Mouse (Mus musculus) spleen, adult 2 months (tissue): ENCODE measurements around the gene Aqp6. TPM values are rescaled to one million over a fixed set of nuclear protein-coding genes. Genes with fewer than 3 reads are reported as not detected.

Source experiments
- DNase-seq, 2 experiments: peaks; one replicate each; pipeline versions ENCODE4 v3.0.0 to v3.0.0-alpha.2; 2012 to 2021; ENCODE audit warnings: low spot score in 2 of 2, low read depth in 1 of 2
- H3K27ac ChIP-seq: fragments of 200-500 bp; 2 replicates; pipeline ENCODE4 v1.5.1; 2012; ENCODE audit warnings: low read length, inconsistent platforms; ENCODE audit not compliant: insufficient read depth
- H3K27me3 ChIP-seq: fragments of 200-500 bp; 2 replicates; pipeline ENCODE4 v1.6.1; 2012; ENCODE audit warnings: mild to moderate bottlenecking, moderate library complexity, low read length, inconsistent platforms; ENCODE audit not compliant: control insufficient read depth, insufficient read depth
- H3K36me3 ChIP-seq: fragments of 200-500 bp; 2 replicates; pipeline ENCODE4 v1.6.1; 2012; ENCODE audit warnings: mild to moderate bottlenecking, low read length, inconsistent platforms; ENCODE audit not compliant: control insufficient read depth, insufficient read depth
- H3K4me1 ChIP-seq: fragments of 200-500 bp; 2 replicates; pipeline ENCODE4 v1.6.1; 2011; ENCODE audit warnings: inconsistent platforms; ENCODE audit not compliant: control insufficient read depth, insufficient read depth, insufficient read length
- H3K4me3 ChIP-seq: fragments of 200-500 bp; 2 replicates; pipeline ENCODE4 v1.5.1; 2011; ENCODE audit warnings: mild to moderate bottlenecking, inconsistent platforms; ENCODE audit not compliant: insufficient read depth, insufficient read length; ENCODE audit errors: extremely low read depth
- CTCF ChIP-seq: fragments of 200-500 bp; IDR thresholded peaks from 2 replicates; pipeline ENCODE4 v1.5.1; 2011; ENCODE audit warnings: mild to moderate bottlenecking, inconsistent platforms; ENCODE audit not compliant: insufficient read depth, insufficient read length, insufficient replicate concordance; ENCODE audit errors: extremely low read depth
- POLR2A ChIP-seq: fragments of 200-500 bp; IDR thresholded peaks from 2 replicates; pipeline ENCODE4 v1.6.1; 2011; ENCODE audit warnings: low read depth, low read length, inconsistent platforms
- WGBS: fragments of 180-500 bp; shearing (Covaris S2); methylation state at CpG from one replicate; pipeline ENCODE4 v1.1.7; 2018; 5-methylcytosine and 5-hydroxymethylcytosine counted together
- polyA plus RNA-seq: library from polyadenylated mRNA; depleted of rRNA; stranded (reverse); fragments of >200 nt; gene quantifications from 2 replicates; pipeline ENCODE4 v1.2.3, GENCODE M21; 2012

Gene Aqp6
- polyA plus RNA-seq, 1 experiment, result not detected

GRCm38 (mm10) chr15:99578802-99579485 is 22.3 kb upstream of the Aqp6 start, which contains the start of gene Aqp2:
Aqp2 (plus strand) TSS chr15:99579055.
- Histone ChIP-seq H3K36me3 (no peaks in the 10 kb centered on the region), H3K4me3 (no peak within 1 kb of the TSS), H3K27ac (no peak within 1 kb of the TSS), H3K27me3 (peaks cover 8% of the 10 kb centered on the region), H3K4me1 (no peaks in the 10 kb centered on the region)
- WGBS, result 86% methylated on average over 26 of the region's 26 CpGs
- TF ChIP-seq CTCF, result no peak
- DNase-seq, result no peak

- Histone ChIP-seq H3K27me3 (peaks cover 14% of the 10 kb centered on the region), H3K36me3 (no peaks in the 10 kb centered on the region), H3K27ac (no peak overlapping the region), H3K4me3 (no peak overlapping the region), H3K4me1 (no peaks in the 10 kb centered on the region)
- WGBS, result 6% methylated on average over 53 of the region's 54 CpGs
- no peak for DNase-seq
- no peak for TF ChIP-seq POLR2A
- no peak for TF ChIP-seq CTCF
Observed at GRCm38 (mm10) chr15:99583463-99584344, 17.5 kb upstream of the Aqp6 start.

GRCm38 (mm10) chr15:99584407-99585202 is 16.6 kb upstream of the Aqp6 start:
- H3K36me3 ChIP-seq, result no peaks in the 10 kb centered on the region
- TF ChIP-seq POLR2A, result no peak
- TF ChIP-seq CTCF, result no peak
- DNase-seq, result no peak
- no peak overlapping the region for H3K4me3 ChIP-seq
- 5% methylated on average over 24 of the region's 24 CpGs for WGBS
- no peak overlapping the region for H3K27ac ChIP-seq
- peaks cover 14% of the 10 kb centered on the region for H3K27me3 ChIP-seq
- H3K4me1 ChIP-seq, result no peaks in the 10 kb centered on the region

GRCm38 (mm10) chr15:99585741-99586140 is 15.5 kb upstream of the Aqp6 start:
- H3K27ac ChIP-seq, result no peak overlapping the region
- no peak overlapping the region for H3K4me3 ChIP-seq
- H3K36me3 ChIP-seq, result no peaks in the 10 kb centered on the region
- no peaks in the 10 kb centered on the region; the same call in 1 of the 2 replicates for H3K4me1 ChIP-seq
- TF ChIP-seq CTCF, result no peak
- no peak for TF ChIP-seq POLR2A
- peaks cover 20% of the 10 kb centered on the region for H3K27me3 ChIP-seq
- no peak for DNase-seq
- 70% methylated on average over 6 of the region's 6 CpGs for WGBS

- Histone ChIP-seq H3K4me1 (no peaks in the 10 kb centered on the region; the same call in 1 of the 2 replicates), H3K4me3 (no peak overlapping the region), H3K36me3 (no peaks in the 10 kb centered on the region), H3K27ac (no peak overlapping the region), H3K27me3 (peaks cover 26% of the 10 kb centered on the region)
- WGBS, result 88% methylated on average over 3 of the region's 3 CpGs
- no peak for DNase-seq
- TF ChIP-seq POLR2A (no peak), CTCF (no peak)
Observed at GRCm38 (mm10) chr15:99586525-99586924, 14.7 kb upstream of the Aqp6 start.

GRCm38 (mm10) chr15:99589237-99589636 is 12.0 kb upstream of the Aqp6 start:
- H3K27ac ChIP-seq, result no peak overlapping the region
- no peak for DNase-seq
- H3K4me3 ChIP-seq, result no peak overlapping the region
- H3K4me1 ChIP-seq, result no peaks in the 10 kb centered on the region; the same call in 1 of the 2 replicates
- TF ChIP-seq CTCF (no peak), POLR2A (no peak)
- H3K36me3 ChIP-seq, result no peaks in the 10 kb centered on the region
- H3K27me3 ChIP-seq, result peaks cover 16% of the 10 kb centered on the region
- 11% methylated on average over 9 of the region's 9 CpGs for WGBS
